Mouse (Mus musculus): Measurements from ENCODE around the gene Anks1b.

Anks1b gene

GRCm38 (mm10) chr10:90753106-90753505, 879.8 kb downstream of the Anks1b start:
- DNase-seq: no peak

GRCm38 (mm10) chr10:90757773-90758172, 884.5 kb downstream of the Anks1b start:
- no peak for DNase-seq

GRCm38 (mm10) chr10:90759929-90760328, 886.6 kb downstream of the Anks1b start:
- DNase-seq: no peak

- no peak for DNase-seq
These were observed 893.0 kb downstream of the Anks1b start for GRCm38 (mm10) chr10:90766261-90766660.

- no peak for DNase-seq
These were observed 897.2 kb downstream of the Anks1b start for GRCm38 (mm10) chr10:90770403-90770955.

GRCm38 (mm10) chr10:90771046-90771445, 897.7 kb downstream of the Anks1b start:
- no peak for DNase-seq

GRCm38 (mm10) chr10:90771471-90772226, 898.3 kb downstream of the Anks1b start:
- no peak for DNase-seq

- no peak for DNase-seq
These were observed 906.5 kb downstream of the Anks1b start for GRCm38 (mm10) chr10:90779561-90780400.

- no peak for DNase-seq
These were observed 911.8 kb downstream of the Anks1b start for GRCm38 (mm10) chr10:90784981-90785650.

- DNase-seq: no peak
These were observed 912.4 kb downstream of the Anks1b start for GRCm38 (mm10) chr10:90785680-90786079.

- DNase-seq: no peak
These were observed 929.8 kb downstream of the Anks1b start for GRCm38 (mm10) chr10:90803112-90803511.

GRCm38 (mm10) chr10:90804602-90805095, 931.3 kb downstream of the Anks1b start:
- no peak for DNase-seq

GRCm38 (mm10) chr10:90808616-90809310, 935.5 kb downstream of the Anks1b start:
- no peak for DNase-seq

GRCm38 (mm10) chr10:90809911-90810590, 936.7 kb downstream of the Anks1b start:
- no peak for DNase-seq

- DNase-seq: no peak
These were observed 938.1 kb downstream of the Anks1b start for GRCm38 (mm10) chr10:90811446-90811845.

GRCm38 (mm10) chr10:90813326-90813725, 940.0 kb downstream of the Anks1b start:
- no peak for DNase-seq

GRCm38 (mm10) chr10:90814412-90814811, 941.1 kb downstream of the Anks1b start:
- no peak for DNase-seq

- DNase-seq: no peak
These were observed 945.1 kb downstream of the Anks1b start for GRCm38 (mm10) chr10:90818246-90818937.

GRCm38 (mm10) chr10:90823438-90823837, 950.1 kb downstream of the Anks1b start:
- DNase-seq: no peak

GRCm38 (mm10) chr10:90824692-90825091, 951.4 kb downstream of the Anks1b start:
- DNase-seq: no peak

GRCm38 (mm10) chr10:90826939-90827338, 953.6 kb downstream of the Anks1b start:
- no peak for DNase-seq

All from lung, postnatal 14 days (tissue).